Comparison of ENCODE assay signal across 8 mouse cellular contexts in the genomic region with DNA sequence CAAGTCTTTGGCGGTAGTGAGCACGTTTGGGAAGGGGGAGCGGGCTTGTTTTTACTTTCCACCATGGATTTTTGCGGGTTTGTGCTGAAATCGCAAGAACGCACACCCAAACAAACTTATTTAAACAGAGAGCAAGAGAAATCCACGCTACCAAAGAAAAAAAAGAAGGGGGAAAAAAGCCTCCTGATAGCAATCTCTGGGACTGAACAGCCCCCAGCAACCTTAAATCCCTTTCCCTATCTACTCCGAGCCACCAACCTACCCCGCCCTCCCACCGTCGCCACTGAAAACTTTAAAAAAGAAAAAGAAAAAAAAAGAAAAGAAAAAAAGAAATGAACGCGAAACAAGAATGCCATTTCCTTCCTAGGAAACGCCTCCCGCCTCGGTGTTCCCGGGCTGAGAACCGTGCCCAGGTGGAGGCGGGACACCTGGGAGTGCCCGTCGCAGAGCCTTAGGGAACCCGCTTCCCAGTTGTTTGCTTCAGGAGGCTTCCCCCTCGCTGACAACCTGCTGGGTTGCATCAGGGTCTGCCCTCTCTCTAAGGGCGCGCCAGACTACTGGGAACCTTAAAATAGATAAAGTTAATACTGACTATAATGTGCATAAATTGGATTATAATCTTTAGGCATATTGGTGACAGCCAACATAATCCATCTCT. TPM values are rescaled to one million over a fixed set of nuclear protein-coding genes. Genes with fewer than 3 reads are reported as not detected.
DNase-seq lines count a peak whose midpoint lies in the region; ATAC-seq and TF ChIP-seq lines count a peak whose summit lies in the region.

No protein-coding gene starts in this region.

- H3K4me2 ChIP-seq in lung, embryonic 16.5 days (ENCODE audit: low read depth, low read length) = peak overlapping the region; percentile 92

- peak overlapping the region; percentile 73 for H3K4me3 ChIP-seq in left cerebral cortex, adult 2 months
- peak overlapping the region; percentile 73 for H3K4me3 ChIP-seq in heart, adult 2 months
- H3K4me3 ChIP-seq in lung, embryonic 16.5 days (ENCODE audit: low read length) = peak overlapping the region; percentile 86

- TF ChIP-seq POLR2A in heart, adult 2 months (IDR thresholded peaks at IDR 0.05; ENCODE audit: insufficient read depth, low read depth, low read length) = no peak

- no peaks in the 10 kb centered on the region for H3K27me3 ChIP-seq in heart, adult 2 months (ENCODE audit: control insufficient read depth, insufficient read depth, low read length)
- H3K27me3 ChIP-seq in lung, embryonic 16.5 days (ENCODE audit: control insufficient read depth, insufficient read depth, low read depth, low read length) = 0 out of 2 replicates have a peak, but pooled peaks cover 3% of the 10 kb centered on the region

- no peak for TF ChIP-seq CTCF in left cerebral cortex, adult 2 months (IDR thresholded peaks at IDR 0.05)
- no peak for TF ChIP-seq CTCF in heart, adult 2 months (IDR thresholded peaks at IDR 0.05)

- intact Hi-C loops in left cerebral cortex, adult 2 months (cut with DNase I) = loop anchor here (1.0 to 5.0 kb wide), 4 partner anchors 60 to 666 kb away; a partner anchor contains a TSS
- intact Hi-C loops in left cerebral cortex, postnatal 36 days (cut with DNase I) = loop anchor here (2.0 to 10.0 kb wide), 7 partner anchors 61 to 667 kb away; a partner anchor contains a TSS
- intact Hi-C loops in heart, adult 2 months (cut with DNase I) = loop anchor here (1.0 to 10.0 kb wide), 7 partner anchors 60 to 681 kb away; a partner anchor contains a TSS

- H3K9ac ChIP-seq in heart, adult 2 months (ENCODE audit: low read depth, low read length) = peak overlapping the region; percentile 39
- H3K9ac ChIP-seq in lung, embryonic 16.5 days (ENCODE audit: low read length) = peak overlapping the region; percentile 64

- no peaks in the 10 kb centered on the region; the same call in 1 of the 2 replicates for H3K36me3 ChIP-seq in heart, adult 2 months (ENCODE audit: control insufficient read depth, insufficient read depth, low read length)
- H3K36me3 ChIP-seq in lung, embryonic 16.5 days (ENCODE audit: control insufficient read depth, insufficient read depth, low read length) = no peaks in the 10 kb centered on the region

- no peak for TF ChIP-seq EP300 in heart, adult 2 months (IDR thresholded peaks at IDR 0.05; ENCODE audit: insufficient read depth, low read depth, low read length)

- H3K4me1 ChIP-seq in heart, adult 2 months (ENCODE audit: control insufficient read depth, insufficient read depth, low read length) = peaks cover 5% of the 10 kb centered on the region; the same call in 1 of the 2 replicates
- peaks cover 26% of the 10 kb centered on the region for H3K4me1 ChIP-seq in lung, embryonic 16.5 days (replicated peaks; ENCODE audit: control insufficient read depth, insufficient read depth, low read length)

- H3K79me2 ChIP-seq in heart, adult 2 months (replicated peaks; ENCODE audit: control insufficient read depth, insufficient read depth, low read length) = no peaks in the 10 kb centered on the region

- DNase-seq in left cerebral cortex, adult 2 months (ENCODE audit: extremely low spot score in 1 of 2, low spot score in 2 of 2) = peak; percentile 10 to 15
- no peak for DNase-seq in left cerebral cortex, postnatal 36 days (ENCODE audit: low spot score in 2 of 2)
- DNase-seq in c-Kit-positive CD71-positive TER-119-positive erythroid progenitor cells, embryonic 14.5 days (ENCODE audit: low spot score) = peak; percentile 17
- peak; percentile 21 to 40 for DNase-seq in heart, adult 2 months
- DNase-seq in kidney, adult 9 months = peak; percentile 29
- DNase-seq in spleen, postnatal 4 days (ENCODE audit: low spot score in 2 of 2) = peak; percentile 14 to 61
- no peak for DNase-seq in yolk sac, embryonic 10.5 days (ENCODE audit: low spot score)

- H3K27ac ChIP-seq in left cerebral cortex, adult 2 months = no peak overlapping the region
- H3K27ac ChIP-seq in heart, adult 2 months = peak overlapping the region; percentile 74
- peak overlapping the region; percentile 47; the same call in 1 of the 2 replicates for H3K27ac ChIP-seq in lung, embryonic 16.5 days (ENCODE audit: low read length)

- under 1% methylated on average over 25 of the region's 25 CpGs for WGBS in heart, adult 2 months
- WGBS in lung, embryonic 16.5 days = under 1% methylated on average over 25 of the region's 25 CpGs

- ATAC-seq in lung, embryonic 16.5 days (ENCODE audit: low read depth) = no peak

- H3K9me3 ChIP-seq in lung, embryonic 16.5 days (ENCODE audit: control insufficient read depth, low read length) = no peaks in the 10 kb centered on the region

RNA-seq across cellular contexts. Expression of a gene that starts 0.7 kb away (rescaled TPM):
- total RNA-seq in left cerebral cortex, adult 2 months (2021) = 10 to 100 TPM; 37.1 to 41.7 TPM
- 10 to 100 TPM; 27.1 to 40.0 TPM for total RNA-seq in left cerebral cortex, postnatal 36 days (2021)
- total RNA-seq in heart, adult 2 months (2021) = 10 to 100 TPM; 11.0 to 15.2 TPM
- 3.8 and 7.3 TPM in 2 replicates for polyA plus RNA-seq in heart, adult 2 months (2012; rRNA removed)
- 43.6 and 45.1 TPM in 2 replicates for polyA plus RNA-seq in lung, embryonic 16.5 days (2015; fragmentation: Nextera tagmentation; extraction: Ambion mirVana)

Comparison
In these comparisons a context has a peak if more than half of its experiments do, and no peak if none do; other contexts are left out.
1. DNase-seq: peak in left cerebral cortex, adult 2 months (2 of 2), c-Kit-positive CD71-positive TER-119-positive erythroid progenitor cells, embryonic 14.5 days (single experiment), heart, adult 2 months (2 of 2), kidney, adult 9 months (single experiment) and spleen, postnatal 4 days (2 of 2); none in left cerebral cortex, postnatal 36 days (0 of 2) and yolk sac, embryonic 10.5 days (single experiment).
2. Peak in every context shown above with its lines, with median percentiles within 50 percentile points of each other: H3K4me3 ChIP-seq.